Mouse (Mus musculus) layer of hippocampus, adult 9-10 months (tissue): ENCODE measurements around the gene 3110082I17Rik.
A peak's percentile ranks its signal among the peaks of the same experiment; 100 is the strongest.

Experiments used
- DNase-seq: peaks from one replicate; pipeline ENCODE4 v3.0.0; 2022; ENCODE audit warnings: low spot score

The 3110082I17Rik gene

GRCm38 (mm10) chr5:139460384-139461067 lies at the start of gene 3110082I17Rik:
3110082I17Rik (minus strand) TSS chr5:139460527.
- peak; percentile 97 for DNase-seq

- DNase-seq, result no peak
These were observed 45.9 kb upstream of the 3110082I17Rik start for GRCm38 (mm10) chr5:139506207-139506606.

GRCm38 (mm10) chr5:139505073-139505606 lies 44.8 kb upstream of the 3110082I17Rik start:
- DNase-seq, result peak; percentile 65

- DNase-seq, result no peak
These were observed 42.0 kb upstream of the 3110082I17Rik start for GRCm38 (mm10) chr5:139502281-139502680.

GRCm38 (mm10) chr5:139498791-139499190 lies 38.5 kb upstream of the 3110082I17Rik start:
- no peak for DNase-seq

- no peak for DNase-seq
These were observed 36.6 kb upstream of the 3110082I17Rik start for GRCm38 (mm10) chr5:139496939-139497338.

GRCm38 (mm10) chr5:139495019-139495669 lies 34.8 kb upstream of the 3110082I17Rik start:
- no peak for DNase-seq

- no peak for DNase-seq
These were observed 33.4 kb upstream of the 3110082I17Rik start for GRCm38 (mm10) chr5:139493690-139494089.

GRCm38 (mm10) chr5:139491348-139491747 lies 31.0 kb upstream of the 3110082I17Rik start:
- DNase-seq, result no peak

- DNase-seq, result no peak
These were observed 29.8 kb upstream of the 3110082I17Rik start for GRCm38 (mm10) chr5:139490131-139490530.

- peak; percentile 99 for DNase-seq
These were observed 24.0 kb upstream of the 3110082I17Rik start, which contains the start of gene Zfand2a for GRCm38 (mm10) chr5:139484185-139484814. Zfand2a (minus strand) TSS chr5:139484549.

- no peak for DNase-seq
These were observed 23.0 kb upstream of the 3110082I17Rik start for GRCm38 (mm10) chr5:139483171-139483848.

- DNase-seq, result no peak
These were observed 20.1 kb upstream of the 3110082I17Rik start for GRCm38 (mm10) chr5:139480406-139480805.

- DNase-seq, result no peak
These were observed 18.8 kb upstream of the 3110082I17Rik start for GRCm38 (mm10) chr5:139479088-139479487.

- no peak for DNase-seq
These were observed 14.4 kb upstream of the 3110082I17Rik start for GRCm38 (mm10) chr5:139474741-139475140.

- no peak for DNase-seq
These were observed 7.7 kb upstream of the 3110082I17Rik start for GRCm38 (mm10) chr5:139467998-139468397.

- no peak for DNase-seq
These were observed 6.5 kb upstream of the 3110082I17Rik start for GRCm38 (mm10) chr5:139466801-139467200.

GRCm38 (mm10) chr5:139466373-139466772 lies 6.0 kb upstream of the 3110082I17Rik start:
- no peak for DNase-seq

- DNase-seq, result no peak
These were observed 4.5 kb upstream of the 3110082I17Rik start for GRCm38 (mm10) chr5:139464874-139465273.

- no peak for DNase-seq
These were observed 389 bp downstream of the 3110082I17Rik start for GRCm38 (mm10) chr5:139459938-139460337.

GRCm38 (mm10) chr5:139457241-139457640 lies 3.1 kb downstream of the 3110082I17Rik start:
- DNase-seq, result no peak

GRCm38 (mm10) chr5:139455166-139455565 lies 5.2 kb downstream of the 3110082I17Rik start:
- no peak for DNase-seq
